9 mouse cellular contexts compared by ENCODE assay signal in the genomic region with DNA sequence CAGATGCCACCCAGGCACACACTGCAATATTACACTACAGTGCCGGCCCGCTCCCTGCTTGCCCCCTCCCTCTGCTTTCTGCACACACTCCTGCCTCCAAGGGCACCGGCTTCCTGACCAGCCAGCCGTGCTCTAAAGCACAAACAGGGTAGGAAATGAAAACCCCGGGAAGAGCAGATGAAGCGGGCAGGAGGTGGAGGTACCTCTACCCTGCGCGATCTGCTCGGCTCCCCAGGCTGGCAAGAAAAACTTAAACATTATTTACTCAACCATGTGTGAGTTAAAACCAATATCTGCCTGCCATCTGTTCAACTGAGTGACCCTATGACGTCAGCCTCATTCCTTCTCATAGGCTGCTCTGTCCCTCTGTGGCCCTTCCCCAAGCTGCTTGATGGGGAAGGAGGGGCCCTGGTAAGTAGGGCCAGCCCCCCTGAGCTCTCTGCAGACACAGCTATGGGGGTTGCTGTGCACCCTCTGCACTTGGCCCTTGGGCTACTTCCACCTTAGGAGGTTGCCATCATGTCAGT.
A peak's percentile ranks its signal among the peaks of the same experiment; 100 is the strongest.
DNase-seq lines count a peak whose midpoint lies in the region; ATAC-seq and TF ChIP-seq lines count a peak whose summit lies in the region.
"Had no signal": no experiment of that assay in that cellular context is flagged by ENCODE, and none has a peak within 500 bp of the region (broad histone marks: within the 10 kb centered on the region; RNA-seq: fewer than 3 reads in every experiment).

No protein-coding gene starts in this region.

- WGBS in kidney, embryonic 14.5 days = 26% methylated on average over 10 of the region's 10 CpGs
- WGBS in embryonic facial prominence, embryonic 11.5 days = 45% methylated on average over 10 of the region's 10 CpGs
- 47% methylated on average over 10 of the region's 10 CpGs for WGBS in intestine, embryonic 16.5 days
- WGBS in neural tube, embryonic 14.5 days = 34% methylated on average over 10 of the region's 10 CpGs
- WGBS in lung, adult 2 months = 39% methylated on average over 10 of the region's 10 CpGs

- TF ChIP-seq POLR2A in lung, adult 2 months (IDR thresholded peaks at IDR 0.05; ENCODE audit: borderline replicate concordance, extremely low read depth, low read depth, low read length) = no peak

- TF ChIP-seq CTCF in lung, adult 2 months (IDR thresholded peaks at IDR 0.05; ENCODE audit: insufficient read depth, low read length) = no peak

- no peak overlapping the region for H3K27ac ChIP-seq in kidney, embryonic 14.5 days (ENCODE audit: low read depth, low read length)
- no peak overlapping the region for H3K27ac ChIP-seq in embryonic facial prominence, embryonic 11.5 days (replicated peaks; ENCODE audit: low read depth, low read length)
- no peak overlapping the region for H3K27ac ChIP-seq in intestine, embryonic 16.5 days (ENCODE audit: low read length)
- H3K27ac ChIP-seq in neural tube, embryonic 14.5 days (ENCODE audit: low read depth, low read length) = no peak overlapping the region

- H3K4me3 ChIP-seq in kidney, embryonic 14.5 days (ENCODE audit: low read length) = no peak overlapping the region
- no peak overlapping the region for H3K4me3 ChIP-seq in embryonic facial prominence, embryonic 11.5 days (ENCODE audit: low read depth, low read length)
- H3K4me3 ChIP-seq in intestine, embryonic 16.5 days (ENCODE audit: low read length) = no peak overlapping the region
- H3K4me3 ChIP-seq in neural tube, embryonic 14.5 days (ENCODE audit: low read depth, low read length) = no peak overlapping the region
- no peak overlapping the region for H3K4me3 ChIP-seq in lung, adult 2 months (replicated peaks; ENCODE audit: extremely low read depth, low read depth, low read length)

- H3K4me2 ChIP-seq in kidney, embryonic 14.5 days (replicated peaks; ENCODE audit: low read depth, low read length) = peak overlapping the region; percentile 22; the same call in 1 of the 2 replicates
- no peak overlapping the region for H3K4me2 ChIP-seq in embryonic facial prominence, embryonic 11.5 days (ENCODE audit: low read depth, low read length)
- H3K4me2 ChIP-seq in intestine, embryonic 16.5 days (ENCODE audit: low read depth, low read length) = no peak overlapping the region
- no peak overlapping the region for H3K4me2 ChIP-seq in neural tube, embryonic 14.5 days (ENCODE audit: low read depth, low read length)

- peaks cover 10% of the 10 kb centered on the region; the same call in 1 of the 2 replicates for H3K4me1 ChIP-seq in kidney, embryonic 14.5 days (ENCODE audit: control insufficient read depth, insufficient read depth, low read length)
- no peaks in the 10 kb centered on the region; the same call in 1 of the 2 replicates for H3K4me1 ChIP-seq in embryonic facial prominence, embryonic 11.5 days (ENCODE audit: control insufficient read depth, insufficient read depth, low read length)
- H3K4me1 ChIP-seq in intestine, embryonic 16.5 days (ENCODE audit: control insufficient read depth, insufficient read depth, low read length) = 0 out of 2 replicates have a peak, but pooled peaks cover 5% of the 10 kb centered on the region
- H3K4me1 ChIP-seq in neural tube, embryonic 14.5 days (ENCODE audit: control insufficient read depth, insufficient read depth, low read length) = peaks cover 27% of the 10 kb centered on the region
- H3K4me1 ChIP-seq in lung, adult 2 months (ENCODE audit: control insufficient read depth, insufficient read depth, low read length) = no peaks in the 10 kb centered on the region

- no peaks in the 10 kb centered on the region for H3K27me3 ChIP-seq in kidney, embryonic 14.5 days (ENCODE audit: control insufficient read depth, insufficient read depth, low read length)
- no peaks in the 10 kb centered on the region for H3K27me3 ChIP-seq in embryonic facial prominence, embryonic 11.5 days (ENCODE audit: control insufficient read depth, insufficient read depth, low read length)
- H3K27me3 ChIP-seq in intestine, embryonic 16.5 days (replicated peaks; ENCODE audit: control insufficient read depth, insufficient read depth, low read length) = no peaks in the 10 kb centered on the region
- no peaks in the 10 kb centered on the region for H3K27me3 ChIP-seq in neural tube, embryonic 14.5 days (ENCODE audit: control insufficient read depth, insufficient read depth, low read length)

- no peak overlapping the region for H3K9ac ChIP-seq in kidney, embryonic 14.5 days (ENCODE audit: low read depth, low read length)
- no peak overlapping the region for H3K9ac ChIP-seq in embryonic facial prominence, embryonic 11.5 days (replicated peaks; ENCODE audit: low read length)
- H3K9ac ChIP-seq in intestine, embryonic 16.5 days (ENCODE audit: low read depth, low read length) = no peak overlapping the region
- no peak overlapping the region for H3K9ac ChIP-seq in neural tube, embryonic 14.5 days (replicated peaks; ENCODE audit: low read depth, low read length)

- peak; percentile 78 for ATAC-seq in kidney, embryonic 14.5 days (ENCODE audit: low FRiP score, low TSS enrichment)
- ATAC-seq in embryonic facial prominence, embryonic 11.5 days (replicated peaks; ENCODE audit: insufficient number of reproducible peaks, low FRiP score, low TSS enrichment, low read depth) = peak; percentile 71
- ATAC-seq in intestine, embryonic 16.5 days = 0 out of 2 replicates have a peak, but pooled peaks have one; percentile 28
- ATAC-seq in neural tube, embryonic 14.5 days (ENCODE audit: low read depth) = peak; percentile 31; the same call in 1 of the 2 replicates

- no peak for DNase-seq in kidney, adult 11 months
- DNase-seq in embryonic facial prominence, embryonic 11.5 days (ENCODE audit: low spot score) = peak; percentile 55
- DNase-seq in gastrocnemius, adult 18-20 months (ENCODE audit: low spot score) = no peak
- no peak for DNase-seq in layer of hippocampus, postnatal 36 days
- DNase-seq in lung, adult 2 months = no peak
- DNase-seq: thymus, postnatal 25 days had no signal

- no peaks in the 10 kb centered on the region for H3K36me3 ChIP-seq in kidney, embryonic 14.5 days (ENCODE audit: control insufficient read depth, insufficient read depth, low read length)
- H3K36me3 ChIP-seq in embryonic facial prominence, embryonic 11.5 days (replicated peaks; ENCODE audit: control insufficient read depth, insufficient read depth, low read depth, low read length) = no peaks in the 10 kb centered on the region
- no peaks in the 10 kb centered on the region for H3K36me3 ChIP-seq in intestine, embryonic 16.5 days (ENCODE audit: control insufficient read depth, insufficient read depth, low read length)
- no peaks in the 10 kb centered on the region for H3K36me3 ChIP-seq in neural tube, embryonic 14.5 days (ENCODE audit: control insufficient read depth, insufficient read depth, low read length)

- H3K9me3 ChIP-seq in kidney, embryonic 14.5 days (ENCODE audit: control insufficient read depth, low read length) = no peaks in the 10 kb centered on the region
- no peaks in the 10 kb centered on the region for H3K9me3 ChIP-seq in embryonic facial prominence, embryonic 11.5 days (replicated peaks; ENCODE audit: control insufficient read depth, low read length)
- no peaks in the 10 kb centered on the region for H3K9me3 ChIP-seq in intestine, embryonic 16.5 days (ENCODE audit: control insufficient read depth, low read length)
- no peaks in the 10 kb centered on the region for H3K9me3 ChIP-seq in neural tube, embryonic 14.5 days (ENCODE audit: control insufficient read depth, low read length)

Comparison
In these comparisons a context has a peak if more than half of its experiments do, and no peak if none do; other contexts are left out.
1. ATAC-seq: peak in every context shown above with its lines; median percentile 78 in kidney, embryonic 14.5 days; 71 in embryonic facial prominence, embryonic 11.5 days; 31 in neural tube, embryonic 14.5 days; 28 in intestine, embryonic 16.5 days.